Mouse (Mus musculus) brown adipose tissue, adult 24 weeks (tissue): ENCODE measurements around the gene Best2. TPM values are rescaled to one million over a fixed set of nuclear protein-coding genes. Genes with fewer than 3 reads are reported as not detected.

Experiments
- H3K27ac ChIP-seq: fragments of 200-500 bp; replicated peaks from 2 replicates; pipeline ENCODE4 v1.5.1; 2012; ENCODE audit warnings: low read depth, mild to moderate bottlenecking, low read length
- H3K4me1 ChIP-seq: fragments of 200-500 bp; 2 replicates; pipeline ENCODE4 v1.6.1; 2012; ENCODE audit warnings: low read length, mixed read lengths; ENCODE audit not compliant: control insufficient read depth, insufficient read depth, insufficient read length
- H3K4me3 ChIP-seq: fragments of 200-500 bp; 2 replicates; pipeline ENCODE4 v1.5.1; 2012; ENCODE audit warnings: low read depth, mild to moderate bottlenecking, low read length, moderate library complexity; ENCODE audit not compliant: insufficient read depth
- polyA plus RNA-seq: library from polyadenylated mRNA; stranded (reverse); fragments of >200 nt; gene quantifications from 2 replicates; pipeline ENCODE4 v1.2.4, GENCODE M21; 2012; ENCODE audit not compliant: missing spikeins, insufficient read depth, insufficient read length

Gene Best2
- polyA plus RNA-seq, result not detected in 2 replicates

- Histone ChIP-seq H3K4me1 (no peaks in the 10 kb centered on the region), H3K4me3 (peak within 1 kb of the TSS; percentile 26; the same call in 1 of the 2 replicates)
Observed at GRCm38 (mm10) chr8:85014431-85014830, at the start of gene Best2. TSS of gene Best2 (minus strand) at chr8:85014531.

GRCm38 (mm10) chr8:85062603-85063002 lies 48.3 kb upstream of the Best2 start:
- no peak overlapping the region for H3K27ac ChIP-seq
- H3K4me3 ChIP-seq, result no peak overlapping the region
- H3K4me1 ChIP-seq, result peaks cover 5% of the 10 kb centered on the region; the same call in 1 of the 2 replicates

More at GRCm38 (mm10) chr8:85014431-85014830, at the start of gene Best2:
- no peak within 1 kb of the TSS for H3K27ac ChIP-seq

- peaks cover 5% of the 10 kb centered on the region; the same call in 1 of the 2 replicates for H3K4me1 ChIP-seq
- peak within 1 kb of the TSS; percentile 95 for H3K4me3 ChIP-seq
- H3K27ac ChIP-seq, result no peak within 1 kb of the TSS
Observed at GRCm38 (mm10) chr8:85059879-85060616, 45.7 kb upstream of the Best2 start, which contains the start of gene Fbxw9. TSS of gene Fbxw9 (plus strand) at chr8:85060055.

- Histone ChIP-seq H3K27ac (no peak overlapping the region), H3K4me1 (peaks cover 5% of the 10 kb centered on the region; the same call in 1 of the 2 replicates), H3K4me3 (no peak overlapping the region)
Observed at GRCm38 (mm10) chr8:85057367-85057766, 43.0 kb upstream of the Best2 start.

GRCm38 (mm10) chr8:85043619-85044018 lies 29.3 kb upstream of the Best2 start:
- no peaks in the 10 kb centered on the region for H3K4me1 ChIP-seq
- H3K4me3 ChIP-seq, result no peak overlapping the region
- H3K27ac ChIP-seq, result no peak overlapping the region

- H3K4me3 ChIP-seq, result peak overlapping the region; percentile 82
- peak overlapping the region; percentile 8; the same call in 1 of the 2 replicates for H3K27ac ChIP-seq
- peaks cover 6% of the 10 kb centered on the region; the same call in 1 of the 2 replicates for H3K4me1 ChIP-seq
Observed at GRCm38 (mm10) chr8:85037681-85038531, 23.6 kb upstream of the Best2 start.

GRCm38 (mm10) chr8:85037366-85037680 lies 23.0 kb upstream of the Best2 start:
- Histone ChIP-seq H3K27ac (peak overlapping the region; percentile 24; the same call in 1 of the 2 replicates), H3K4me3 (peak overlapping the region; percentile 82), H3K4me1 (peaks cover 6% of the 10 kb centered on the region; the same call in 1 of the 2 replicates)

- peaks cover 6% of the 10 kb centered on the region; the same call in 1 of the 2 replicates for H3K4me1 ChIP-seq
- H3K4me3 ChIP-seq, result peak within 1 kb of the TSS; percentile 84
- H3K27ac ChIP-seq, result peak within 1 kb of the TSS; percentile 73
Observed at GRCm38 (mm10) chr8:85036718-85037365, 22.5 kb upstream of the Best2 start, which contains the start of gene Tnpo2. TSS of gene Tnpo2 (plus strand) at chr8:85036915.

- H3K4me3 ChIP-seq, result peak overlapping the region; percentile 84
- peak overlapping the region; percentile 64 for H3K27ac ChIP-seq
- peaks cover 6% of the 10 kb centered on the region; the same call in 1 of the 2 replicates for H3K4me1 ChIP-seq
Observed at GRCm38 (mm10) chr8:85036381-85036717, 22.0 kb upstream of the Best2 start.

- H3K4me1 ChIP-seq, result peaks cover 6% of the 10 kb centered on the region; the same call in 1 of the 2 replicates
- peak overlapping the region; percentile 84 for H3K4me3 ChIP-seq
- H3K27ac ChIP-seq, result peak overlapping the region; percentile 64
Observed at GRCm38 (mm10) chr8:85035728-85036310, 21.5 kb upstream of the Best2 start.

- Histone ChIP-seq H3K4me1 (peaks cover 6% of the 10 kb centered on the region; the same call in 1 of the 2 replicates), H3K4me3 (peak overlapping the region; percentile 84), H3K27ac (peak overlapping the region; percentile 64)
Observed at GRCm38 (mm10) chr8:85035165-85035727, 20.9 kb upstream of the Best2 start.

GRCm38 (mm10) chr8:85034764-85035163 lies 20.4 kb upstream of the Best2 start:
- Histone ChIP-seq H3K4me1 (peaks cover 6% of the 10 kb centered on the region; the same call in 1 of the 2 replicates), H3K4me3 (peak overlapping the region; percentile 84), H3K27ac (0 out of 2 replicates have a peak overlapping the region, but pooled peaks have one; percentile 20)

- H3K27ac ChIP-seq, result no peak overlapping the region
- H3K4me1 ChIP-seq, result peaks cover 9% of the 10 kb centered on the region
- H3K4me3 ChIP-seq, result no peak overlapping the region
Observed at GRCm38 (mm10) chr8:85033867-85034266, 19.5 kb upstream of the Best2 start.

GRCm38 (mm10) chr8:85032622-85033311 lies 18.4 kb upstream of the Best2 start:
- no peak overlapping the region for H3K27ac ChIP-seq
- peaks cover 11% of the 10 kb centered on the region for H3K4me1 ChIP-seq
- H3K4me3 ChIP-seq, result no peak overlapping the region
